Mouse (Mus musculus) adipocyte (in vitro differentiated cells): ENCODE results near the gene Ccnd3.
A peak's percentile ranks its signal among the peaks of the same experiment; 100 is the strongest.
"Not testable (repeated sequence)": the region's sequence is repeated elsewhere in the genome, so short reads cannot be mapped to it uniquely, and the experiment has no call there.

ENCODE experiments used
- DNase-seq: peaks from one replicate; pipeline ENCODE4 v3.0.0-alpha.2; 2016; ENCODE audit warnings: low spot score

Ccnd3 gene

DNA sequence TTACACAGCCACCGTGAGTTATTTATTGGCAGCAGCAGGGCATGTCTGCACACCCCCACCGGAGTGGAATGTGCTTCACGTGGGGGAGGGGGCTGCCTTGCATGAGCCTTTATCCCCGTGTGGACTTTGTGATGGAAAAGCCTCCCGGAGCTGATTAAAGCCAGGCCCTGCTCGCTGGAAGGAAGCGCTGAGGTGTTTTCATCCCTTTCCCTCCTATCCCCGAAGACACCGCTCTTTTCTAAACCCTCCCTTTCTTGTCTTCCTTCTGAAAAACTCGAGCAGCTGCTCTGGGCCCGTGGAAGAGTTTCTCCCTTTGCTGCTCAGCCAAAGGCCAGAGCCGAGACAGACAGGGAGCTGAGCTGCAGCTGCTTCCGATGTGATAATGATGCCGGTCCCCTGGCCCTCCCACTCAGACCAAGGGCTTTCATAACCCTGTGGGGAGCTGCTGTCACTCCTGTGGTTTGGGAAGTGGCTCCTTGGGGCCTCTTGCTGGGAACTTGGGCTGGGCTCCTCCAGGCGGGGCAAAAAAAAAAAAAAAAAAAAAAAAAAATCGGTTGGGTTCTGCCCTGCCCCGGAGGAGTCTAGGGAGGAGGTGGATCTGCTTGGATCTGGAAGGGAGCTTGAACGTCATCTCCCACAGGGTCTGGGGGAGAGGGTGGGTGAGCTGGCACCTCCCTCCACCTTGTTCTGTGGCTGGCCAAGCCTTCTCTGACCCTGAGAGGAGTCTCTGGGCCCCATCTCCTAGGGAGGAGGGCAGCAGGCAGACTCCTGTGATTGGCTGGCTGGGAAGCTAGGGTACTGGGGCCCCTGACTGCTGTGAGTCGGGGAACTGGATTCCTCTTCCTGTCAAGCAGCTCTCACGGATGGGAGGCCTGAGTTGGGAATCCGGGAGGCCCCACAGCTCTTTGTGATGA is 90.7 kb downstream of the Ccnd3 start:
- peak; percentile 88 for DNase-seq

DNA sequence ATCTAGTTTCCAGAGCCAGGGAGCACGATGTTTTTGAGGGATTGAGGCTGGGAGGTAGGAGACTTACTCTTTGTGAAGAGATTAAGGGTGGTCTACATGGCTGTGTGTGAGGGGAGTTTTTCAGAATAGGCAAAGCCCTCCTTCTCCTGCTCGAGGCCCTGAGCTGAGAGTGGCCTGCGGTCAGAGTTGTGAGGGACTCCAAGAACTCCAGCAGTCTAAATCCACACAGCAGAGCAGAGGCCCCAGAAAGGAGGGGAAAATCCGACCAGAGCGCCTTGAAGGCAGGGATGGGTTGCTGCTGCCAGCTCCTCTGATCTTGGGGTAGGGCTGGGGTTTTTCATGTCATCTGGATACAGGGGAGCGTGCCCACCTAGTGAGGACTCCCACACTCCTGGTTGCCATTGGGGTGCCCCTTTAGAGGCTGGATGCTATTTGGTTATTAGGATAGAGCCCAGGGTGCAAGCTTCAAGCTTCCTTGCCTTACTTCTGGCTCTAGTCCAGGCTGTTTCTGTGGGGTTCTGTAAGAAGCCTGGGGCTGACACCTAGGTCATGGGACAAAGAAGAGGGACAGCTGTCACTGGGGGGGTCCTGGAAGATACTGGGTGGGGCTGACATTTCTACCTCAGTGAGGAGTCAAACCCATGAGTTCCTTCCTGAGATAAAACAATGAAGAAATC is 91.4 kb downstream of the Ccnd3 start:
- DNase-seq, result no peak

DNA sequence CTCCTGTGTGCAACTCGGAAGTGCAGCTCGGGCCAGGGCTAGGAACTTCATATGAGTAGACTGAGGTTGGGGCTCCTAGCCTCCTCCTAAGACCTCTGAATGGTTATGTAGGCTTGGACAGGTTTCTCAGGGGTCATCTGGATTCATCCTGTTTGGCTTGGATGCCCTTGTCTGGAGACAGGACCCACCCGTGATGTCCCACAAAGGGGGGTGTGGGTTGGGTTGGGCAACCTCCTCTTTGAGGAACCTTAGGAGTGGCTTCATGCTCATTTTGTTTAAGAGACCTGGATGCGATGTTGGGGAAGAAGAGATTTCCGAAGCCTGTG is 92.0 kb downstream of the Ccnd3 start:
- DNase-seq, result no peak

DNA sequence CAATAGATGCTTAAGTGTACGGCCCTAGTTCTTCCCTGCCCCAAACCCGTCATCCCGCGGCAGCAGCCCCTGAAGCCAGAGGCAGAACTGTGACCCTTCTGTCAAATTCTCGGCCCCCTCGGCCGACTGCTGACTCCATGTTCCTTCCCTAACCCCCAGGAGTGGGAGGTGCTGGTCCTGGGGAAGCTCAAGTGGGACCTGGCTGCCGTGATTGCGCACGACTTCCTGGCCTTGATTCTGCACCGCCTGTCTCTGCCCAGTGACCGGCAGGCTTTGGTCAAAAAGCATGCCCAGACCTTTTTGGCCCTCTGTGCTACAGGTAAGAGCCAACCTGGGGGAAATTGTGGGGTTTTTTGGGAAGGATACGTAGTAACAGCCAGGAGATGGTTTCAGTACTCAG is 92.4 kb downstream of the Ccnd3 start:
- DNase-seq, result no peak

DNA sequence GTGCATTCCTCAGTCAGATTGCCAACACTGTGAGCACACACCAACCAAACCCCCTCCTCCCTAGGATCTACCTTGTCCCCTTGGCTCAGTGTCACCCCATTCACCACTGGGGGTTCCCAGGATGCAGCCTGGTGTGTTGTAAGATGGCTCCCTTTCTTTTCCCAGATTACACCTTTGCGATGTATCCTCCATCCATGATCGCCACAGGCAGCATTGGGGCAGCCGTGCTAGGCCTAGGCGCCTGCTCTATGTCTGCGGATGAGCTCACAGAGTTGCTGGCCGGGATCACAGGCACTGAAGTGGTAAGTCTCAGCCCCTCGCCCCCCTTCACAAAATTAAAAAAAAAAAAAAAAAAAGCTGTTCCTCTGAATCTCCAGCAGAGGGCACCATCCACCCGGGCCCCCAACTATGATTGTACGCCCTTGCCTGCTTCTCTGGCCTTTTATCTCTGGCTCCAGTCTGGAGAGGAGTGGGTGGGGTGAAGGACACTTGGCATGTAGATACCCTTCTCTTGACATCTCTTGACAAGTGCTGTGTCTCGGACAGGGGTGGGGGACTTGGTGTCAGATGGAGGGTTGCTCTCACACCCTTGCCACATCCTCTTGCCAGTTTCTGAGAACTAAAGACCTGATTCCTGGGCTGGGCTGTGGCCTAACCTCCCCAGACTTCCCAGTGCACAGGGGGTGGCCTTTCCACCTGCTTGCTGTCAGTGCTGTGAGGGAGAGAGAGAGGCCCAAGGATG is 93.2 kb downstream of the Ccnd3 start:
- peak; percentile 50 for DNase-seq

DNA sequence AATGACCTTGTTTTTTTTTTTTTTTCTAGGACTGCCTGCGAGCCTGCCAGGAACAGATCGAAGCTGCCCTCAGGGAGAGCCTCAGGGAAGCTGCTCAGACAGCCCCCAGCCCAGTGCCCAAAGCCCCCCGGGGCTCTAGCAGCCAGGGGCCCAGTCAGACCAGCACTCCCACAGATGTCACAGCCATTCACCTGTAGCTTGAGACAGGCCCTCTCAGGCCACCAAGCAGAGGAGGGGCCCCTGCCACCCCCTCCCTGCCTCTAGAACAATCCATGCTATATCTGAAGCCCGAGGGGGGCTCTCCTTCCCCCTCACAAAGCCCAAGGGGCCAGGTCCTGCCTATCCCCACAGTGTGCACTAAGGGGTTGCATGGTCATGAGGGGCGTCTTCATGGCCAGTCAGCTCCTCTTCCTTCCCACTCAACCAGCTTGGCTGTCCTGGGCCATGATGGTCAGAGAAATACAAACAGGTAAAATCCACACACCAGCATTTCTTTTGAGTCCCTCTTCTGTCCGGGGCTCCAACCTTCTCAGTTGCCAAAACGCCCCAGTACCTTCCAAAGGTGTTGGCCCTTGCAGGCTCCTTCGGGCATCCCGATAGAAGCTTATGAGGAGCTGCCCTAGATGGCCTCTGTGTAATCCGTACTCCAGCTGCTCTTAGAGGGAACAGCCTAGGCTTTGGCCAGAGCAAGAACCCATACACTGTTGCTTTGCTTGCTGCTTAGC is 93.9 kb downstream of the Ccnd3 start:
- DNase-seq, result not testable (repeated sequence)

DNA sequence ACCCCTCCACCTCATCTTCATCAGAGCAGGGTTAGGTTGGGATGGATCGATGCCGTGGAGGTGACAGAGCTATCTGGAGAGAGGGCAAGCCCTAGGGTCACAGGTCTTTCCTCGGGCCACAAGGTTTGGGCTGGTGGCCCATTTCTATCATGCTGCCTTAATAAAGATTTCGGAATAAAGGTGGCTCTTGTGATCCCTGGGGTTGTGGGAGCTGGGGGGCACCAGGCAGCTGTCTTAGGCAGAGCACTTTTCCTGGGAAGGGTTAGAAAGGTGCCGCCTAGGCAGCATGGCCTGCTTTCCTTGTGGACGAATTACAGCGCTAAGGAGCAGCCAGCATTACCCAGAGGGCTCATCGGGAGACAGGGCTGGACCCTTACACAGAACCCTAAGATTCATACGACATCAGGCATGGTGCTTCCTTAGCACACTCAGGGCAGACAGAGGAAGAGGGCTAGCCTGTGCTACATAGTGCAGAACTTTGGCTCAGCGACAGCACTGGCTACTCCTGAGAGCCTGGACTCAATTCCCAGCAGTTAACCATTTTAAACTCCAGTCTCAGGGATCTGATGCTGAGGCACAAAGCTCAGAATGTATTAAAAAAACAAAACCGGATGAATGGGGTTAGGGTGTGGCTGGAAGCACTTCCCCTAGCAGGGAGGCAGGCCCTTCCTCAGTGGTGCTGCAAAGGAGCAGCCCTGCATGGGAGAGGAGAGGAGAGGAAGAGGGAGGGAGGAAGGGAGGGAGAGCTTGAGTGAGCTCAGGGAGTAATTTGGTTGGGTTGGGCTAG is 94.9 kb downstream of the Ccnd3 start:
- peak; percentile 40 for DNase-seq

DNA sequence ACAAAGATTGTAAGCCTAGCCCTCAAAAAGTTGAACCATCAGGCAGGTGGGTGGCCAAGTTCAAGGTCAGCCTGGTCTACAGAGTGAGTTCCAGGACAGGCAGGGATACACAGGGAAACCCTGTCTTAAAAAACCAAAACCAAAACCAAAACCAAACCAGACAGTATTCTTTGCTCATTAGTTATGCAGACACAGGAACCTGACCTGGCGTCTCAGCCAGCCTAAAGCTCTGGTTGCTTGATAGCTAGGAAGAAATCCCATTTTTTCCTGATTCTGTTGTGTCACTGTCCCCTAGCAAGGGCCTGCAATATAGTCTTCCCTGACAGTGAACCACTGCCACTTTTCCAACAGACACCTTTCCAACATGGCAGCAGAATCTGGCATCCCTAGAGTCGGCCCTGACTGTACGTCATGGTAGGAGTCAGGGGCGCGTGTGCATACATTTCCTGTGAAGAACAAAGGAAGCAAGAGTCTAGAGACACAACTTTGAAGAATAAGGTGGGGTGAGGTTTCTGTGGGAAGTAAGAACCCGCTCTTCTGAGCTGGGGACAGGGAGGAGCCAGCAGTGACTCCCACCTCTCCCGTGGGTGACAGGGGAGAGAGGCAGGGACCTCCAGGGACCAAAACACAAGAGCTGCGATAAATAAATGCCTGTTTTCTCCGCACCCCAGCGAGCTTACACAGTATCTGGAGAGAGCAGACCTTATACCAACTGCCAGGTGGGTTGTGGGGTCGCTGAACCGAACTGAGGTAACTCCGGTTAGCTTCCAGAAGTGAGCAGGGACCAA is 95.9 kb downstream of the Ccnd3 start:
- no peak for DNase-seq

DNA sequence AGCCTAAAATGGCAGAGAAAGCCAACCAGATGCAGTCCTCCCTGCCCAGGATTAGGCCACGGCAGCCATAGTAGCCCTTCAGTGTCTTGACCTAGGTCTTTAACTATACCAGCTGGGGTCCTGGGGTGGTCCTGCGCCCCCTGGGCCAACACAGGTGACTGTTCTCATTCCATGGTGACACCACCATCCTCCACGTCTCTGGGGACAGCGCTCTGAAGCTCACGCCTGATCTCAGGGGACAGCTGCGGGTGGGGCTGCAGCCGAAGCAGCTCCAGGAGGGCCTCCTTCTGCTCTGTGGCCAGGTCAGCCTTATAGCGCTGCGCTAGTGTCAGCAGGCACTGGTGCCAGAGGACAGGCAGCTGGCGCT is 96.5 kb downstream of the Ccnd3 start:
- DNase-seq, result no peak

DNA sequence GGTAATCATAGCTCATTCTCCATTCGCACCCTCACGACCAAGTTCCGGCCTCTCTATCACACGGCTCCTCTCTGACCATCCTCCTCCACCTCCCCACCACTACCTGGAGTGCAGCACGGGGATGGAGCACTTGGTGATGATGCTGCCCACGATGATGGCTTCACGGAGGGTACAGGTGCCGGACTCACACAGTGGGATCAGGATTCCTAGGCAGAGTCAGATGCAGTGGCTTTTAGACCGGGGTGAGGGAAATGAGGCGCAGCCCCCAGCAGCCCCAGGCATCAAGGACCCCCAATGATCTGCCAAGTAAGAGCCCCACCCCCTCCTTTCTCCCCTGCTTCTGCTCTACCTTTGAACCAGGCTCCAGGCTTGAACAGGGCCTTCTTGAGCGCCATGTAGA is 97.4 kb downstream of the Ccnd3 start:
- DNase-seq, result no peak

DNA sequence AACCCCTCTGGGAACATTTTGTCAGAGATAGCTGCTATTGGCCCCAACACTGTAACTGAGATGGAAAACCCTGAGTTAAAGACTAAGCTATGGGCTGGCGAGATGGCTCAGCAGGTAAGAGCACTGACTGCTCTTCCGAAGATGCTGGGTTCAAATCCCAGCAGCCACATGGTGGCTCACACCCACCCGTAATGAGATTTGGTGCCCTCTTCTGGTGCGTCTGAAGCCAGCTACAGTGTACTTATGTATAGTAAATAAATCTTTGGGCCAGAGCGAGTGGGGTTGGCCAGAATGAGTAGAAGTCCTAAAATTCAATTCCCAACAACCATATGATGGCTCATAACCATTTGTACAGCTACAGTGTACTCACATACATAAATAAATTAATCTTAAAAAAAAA is 101.4 kb downstream of the Ccnd3 start:
- DNase-seq, result peak; percentile 40

DNA sequence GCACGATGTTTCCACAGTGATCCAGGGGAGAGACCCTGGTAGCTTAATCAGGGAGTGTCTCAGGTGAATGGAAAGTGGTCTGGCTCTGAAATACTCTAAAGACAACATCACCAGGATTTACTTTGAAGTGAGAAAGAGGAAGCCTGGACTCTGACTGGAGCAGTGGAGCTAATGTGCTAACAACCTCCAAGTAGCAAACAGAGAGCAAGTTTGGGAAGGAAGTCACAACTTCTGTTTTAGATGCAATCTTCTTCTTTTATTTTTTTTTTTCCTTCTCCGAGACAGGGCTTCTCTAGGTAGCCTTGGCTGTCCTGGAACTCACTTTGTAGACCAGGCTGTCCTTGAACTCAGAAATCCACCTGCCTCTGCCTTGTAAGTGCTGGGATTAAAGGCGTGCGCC is 104.3 kb downstream of the Ccnd3 start:
- no peak for DNase-seq

DNA sequence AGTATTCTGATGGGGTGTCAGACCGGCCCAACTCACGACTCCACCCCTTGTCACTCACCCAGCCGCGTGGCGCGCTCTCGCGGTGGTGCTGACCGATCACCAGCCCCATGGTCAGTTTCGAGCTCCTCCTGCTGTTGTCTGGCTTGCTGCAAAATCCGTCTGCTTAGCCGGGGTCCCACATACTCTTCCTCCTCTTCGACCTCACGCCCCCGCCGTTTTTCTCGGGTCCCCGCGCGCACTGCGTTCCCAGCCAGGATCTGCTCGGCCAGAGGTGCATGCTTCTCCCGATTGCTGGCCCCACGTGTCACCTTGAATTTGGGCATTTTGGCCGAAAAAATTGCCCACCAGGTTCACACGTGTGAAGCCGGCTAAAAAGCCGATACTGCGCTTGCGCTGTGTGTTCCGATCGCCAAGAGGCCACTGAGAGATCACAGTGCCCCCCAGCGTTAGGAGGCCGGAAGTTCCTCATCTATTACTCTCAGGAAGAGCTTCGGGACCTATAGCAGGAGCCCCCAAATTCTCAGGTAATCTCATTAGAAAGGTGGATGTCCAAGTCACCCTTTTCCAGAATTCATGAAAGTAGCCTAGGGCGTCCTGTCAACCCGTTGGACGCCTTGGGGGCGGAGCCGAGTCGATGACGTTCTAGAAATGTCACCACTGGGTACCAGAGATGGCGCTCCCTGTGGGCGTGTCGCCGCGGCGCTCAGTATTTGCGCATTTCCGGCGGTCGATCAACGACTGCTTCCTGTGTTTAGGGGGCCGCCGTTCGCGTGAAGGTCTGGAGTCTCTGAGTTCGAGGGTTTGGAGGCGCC is 106.2 kb downstream of the Ccnd3 start, which contains the start of the genes Bysl, Med20 and Gm20517:
TSS of gene Bysl (minus strand) at position 644 of the 812 bp plus-strand sequence.
TSS of gene Med20 (plus strand) at position 734 of the 812 bp plus-strand sequence.
TSS of gene Gm20517 (plus strand) at position 741 of the 812 bp plus-strand sequence.
- peak; percentile 98 for DNase-seq

DNA sequence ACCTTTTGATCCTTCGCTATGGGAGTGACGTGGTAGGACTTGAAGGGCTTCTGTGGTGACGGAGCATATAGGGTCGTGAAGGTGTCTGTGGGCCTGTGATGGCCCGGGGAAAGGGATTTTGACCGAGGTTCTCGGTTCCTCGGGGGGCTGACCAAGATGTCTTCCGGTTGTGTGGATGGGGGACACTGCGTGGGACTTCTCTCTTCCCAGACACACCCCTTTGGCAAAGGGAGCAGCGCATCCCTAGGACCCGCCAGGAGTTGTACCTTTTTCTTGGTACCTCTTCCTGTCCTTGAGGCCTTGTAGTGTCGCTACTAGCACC is 106.8 kb downstream of the Ccnd3 start:
- no peak for DNase-seq

DNA sequence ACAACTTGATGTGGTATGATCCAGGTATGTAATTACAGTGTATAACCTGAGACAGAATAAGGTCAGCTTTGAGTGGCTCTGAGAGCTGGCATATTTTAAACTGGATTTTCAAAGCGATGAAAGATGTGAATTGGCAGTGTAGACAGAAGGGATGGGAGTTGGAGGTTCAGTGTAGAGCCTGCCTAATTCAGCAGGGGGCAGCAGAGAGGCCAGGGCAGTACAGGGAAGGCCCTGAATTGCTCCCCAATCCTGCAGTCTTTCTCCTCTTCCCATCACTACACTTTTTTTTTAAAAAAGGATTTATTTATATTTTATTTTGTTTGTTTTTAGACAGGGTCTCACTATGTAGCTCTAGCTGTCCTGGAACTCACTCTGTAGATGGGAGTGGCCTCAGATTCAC is 109.2 kb downstream of the Ccnd3 start:
- DNase-seq, result peak; percentile 72

DNA sequence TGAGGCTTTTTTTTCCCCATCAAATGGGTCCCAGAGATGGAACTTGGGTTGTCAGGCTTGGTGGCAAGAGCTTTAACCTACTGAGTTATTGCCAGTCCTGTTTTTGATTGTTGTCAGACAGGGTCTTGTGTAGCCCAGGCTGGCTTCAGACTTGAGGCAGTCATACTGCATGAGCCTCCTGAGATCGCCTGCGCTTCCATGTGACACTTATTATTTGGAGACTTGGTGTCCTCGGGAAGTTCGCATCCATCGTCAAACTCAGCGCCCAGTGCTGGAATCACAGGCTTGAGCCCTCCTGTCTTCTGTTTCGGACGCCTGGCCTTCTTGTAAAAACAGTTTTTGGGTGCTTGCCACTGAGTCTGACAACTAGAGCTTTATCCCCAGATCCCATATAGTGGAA is 111.3 kb downstream of the Ccnd3 start:
- DNase-seq, result no peak

DNA sequence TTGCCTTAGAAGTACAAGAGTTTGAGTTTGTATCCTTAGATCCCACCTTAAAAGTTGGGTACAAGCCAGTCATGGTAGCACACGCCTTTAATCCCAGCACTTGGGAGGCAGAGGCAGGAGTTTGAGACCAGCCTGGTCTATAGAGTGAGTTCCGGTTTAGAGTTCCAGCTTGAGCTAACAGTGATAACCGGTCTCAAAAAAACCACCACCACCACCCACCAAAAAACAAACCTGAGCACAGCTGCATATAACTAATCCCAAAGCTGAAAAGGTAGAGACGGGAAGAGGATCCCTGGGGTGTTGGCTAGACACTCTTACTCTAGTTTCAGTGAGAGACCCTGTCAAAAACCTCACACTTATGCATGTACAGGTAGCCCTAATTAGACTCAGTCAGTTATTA is 111.8 kb downstream of the Ccnd3 start:
- no peak for DNase-seq

DNA sequence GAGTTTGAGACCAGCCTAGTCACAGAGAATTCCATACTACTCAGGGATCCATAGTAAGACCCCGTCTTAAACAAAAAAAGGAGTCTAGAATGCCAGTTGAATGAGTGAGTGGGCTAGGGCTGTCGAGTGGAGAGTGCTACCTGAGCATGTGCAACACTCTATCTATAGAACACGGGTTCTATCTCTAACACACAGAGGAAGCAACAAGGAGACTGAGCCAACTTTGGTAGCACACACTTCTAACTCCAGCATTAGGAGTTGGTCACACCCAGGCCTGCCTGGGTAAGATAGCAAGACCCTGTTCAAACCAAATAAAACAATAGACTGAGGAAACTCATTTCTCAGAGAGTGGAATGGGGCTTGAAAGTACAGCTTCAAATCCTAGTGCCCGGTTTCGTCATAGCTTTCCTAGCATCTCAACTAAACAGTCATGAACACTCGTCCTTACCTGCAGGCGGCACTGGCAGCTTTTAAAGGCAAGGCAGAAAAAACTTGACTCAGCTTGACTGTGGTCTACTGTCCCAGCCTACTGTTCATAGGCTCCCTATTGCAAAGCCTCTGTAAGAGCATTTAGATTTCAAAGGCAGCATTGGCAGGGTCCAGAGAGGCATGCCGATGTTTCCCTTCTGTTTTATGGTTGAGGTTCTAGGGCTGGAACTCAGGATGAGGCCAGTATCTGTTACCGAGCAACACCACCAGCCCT is 112.9 kb downstream of the Ccnd3 start:
- no peak for DNase-seq
